Mouse (Mus musculus): ENCODE data around the gene Rp2.

GRCm38 (mm10) chrX:20392942-20393341, 28.7 kb downstream of the Rp2 start:
- TF ChIP-seq CTCF (IDR thresholded peaks at IDR 0.05; ENCODE audit: low read depth) (no peak), EP300 (IDR thresholded peaks at IDR 0.05; ENCODE audit: low read depth) (no peak)

Measured in heart, postnatal 0 days (tissue).